Mouse (Mus musculus) liver, postnatal 0 days (tissue): ENCODE measurements at regions not wholly inside any gene's neighbourhood (a gene's known extent, or its start where the extent isn't known, plus 50 kb on each side); places are given as distances from the start of the nearest gene placed in this dataset.

Experiments used
- ATAC-seq: fragments of 200-750 bp; cut with Nextera tagmentation; 2 replicates; pipeline ENCODE4 v1.8.0; 2017; ENCODE audit warnings: mild to moderate bottlenecking, moderate library complexity
- DNase-seq: peaks from one replicate; pipeline ENCODE4 v3.0.0-alpha.2; 2016
- H3K27ac ChIP-seq: fragments of 300-500 bp; sonication (generic); 2 replicates; pipeline ENCODE4 v1.5.1; 2014; ENCODE audit warnings: antibody characterized with exemption, moderate library complexity, mild to moderate bottlenecking, low read depth
- H3K27me3 ChIP-seq: fragments of 300-500 bp; sonication (generic); 2 replicates; pipeline ENCODE4 v1.6.1; 2014; ENCODE audit warnings: low read length, control low read depth, mixed read lengths; ENCODE audit not compliant: insufficient read depth
- H3K36me3 ChIP-seq: fragments of 300-500 bp; sonication (generic); replicated peaks from 2 replicates; pipeline ENCODE4 v1.6.1; 2014; ENCODE audit warnings: mild to moderate bottlenecking, control low read depth, low read length, moderate library complexity, mixed read lengths; ENCODE audit not compliant: insufficient read depth
- H3K4me1 ChIP-seq: fragments of 300-500 bp; sonication (generic); 2 replicates; pipeline ENCODE4 v1.6.1; 2014; ENCODE audit warnings: antibody characterized with exemption, mild to moderate bottlenecking, control low read depth; ENCODE audit not compliant: insufficient read depth
- H3K4me2 ChIP-seq: fragments of 300-500 bp; sonication (generic); 2 replicates; pipeline ENCODE4 v1.6.1; 2014; ENCODE audit warnings: low read depth, mild to moderate bottlenecking, low read length, moderate library complexity, mixed read lengths
- H3K4me3 ChIP-seq: fragments of 300-500 bp; sonication (generic); 2 replicates; pipeline ENCODE4 v1.5.1; 2014; ENCODE audit warnings: low read depth, low read length
- H3K9ac ChIP-seq: fragments of 300-500 bp; sonication (generic); replicated peaks from 2 replicates; pipeline ENCODE4 v1.6.1; 2014; ENCODE audit warnings: mild to moderate bottlenecking, moderate library complexity
- H3K9me3 ChIP-seq: fragments of 300-500 bp; sonication (generic); 2 replicates; pipeline ENCODE4 v1.6.1; 2016; ENCODE audit warnings: mild to moderate bottlenecking, control low read depth, low read length, mixed read lengths
- CTCF ChIP-seq: sonication (generic); IDR thresholded peaks from 2 replicates; pipeline ENCODE4 v1.5.1; 2016; ENCODE audit warnings: antibody characterized with exemption, low read depth
- EP300 ChIP-seq: IDR thresholded peaks from 2 replicates; pipeline ENCODE4 v1.6.1; 2016; ENCODE audit warnings: antibody characterized with exemption, low read depth, mild to moderate bottlenecking
- WGBS: fragments of 180-500 bp; shearing (Covaris S2); extraction: QIAGEN DNeasy Blood & Tissue Kit; methylation state at CpG from one replicate; pipeline ENCODE4 v1.1.7; 2014; ENCODE audit not compliant: insufficient replicate concordance; 5-methylcytosine and 5-hydroxymethylcytosine counted together

GRCm38 (mm10) chr11:64195272-64195671 is 116.0 kb upstream of the Cox10 start:
- Histone ChIP-seq H3K9me3 (no peaks in the 10 kb centered on the region), H3K4me2 (no peak overlapping the region), H3K9ac (no peak overlapping the region), H3K27me3 (no peaks in the 10 kb centered on the region), H3K27ac (no peak overlapping the region), H3K36me3 (no peaks in the 10 kb centered on the region), H3K4me3 (no peak overlapping the region), H3K4me1 (no peaks in the 10 kb centered on the region)
- WGBS: 78% methylated on average over 3 of the region's 3 CpGs
- TF ChIP-seq EP300 (no peak), CTCF (no peak)
- DNase-seq (no peak), ATAC-seq (no peak)

- Histone ChIP-seq H3K4me2 (no peak overlapping the region), H3K27me3 (no peaks in the 10 kb centered on the region), H3K4me1 (peaks cover 8% of the 10 kb centered on the region; the same call in 1 of the 2 replicates), H3K4me3 (no peak overlapping the region), H3K9me3 (no peaks in the 10 kb centered on the region), H3K27ac (0 out of 2 replicates have a peak overlapping the region, but pooled peaks have one; percentile 36), H3K36me3 (no peaks in the 10 kb centered on the region), H3K9ac (no peak overlapping the region)
- DNase-seq (no peak), ATAC-seq (no peak)
- TF ChIP-seq EP300: no peak
- TF ChIP-seq CTCF: no peak
- 47% methylated on average over 2 of the region's 2 CpGs for WGBS
Measured at GRCm38 (mm10) chr11:64188701-64189100, 109.4 kb upstream of the Cox10 start.

GRCm38 (mm10) chr11:64187488-64188444 is 108.5 kb upstream of the Cox10 start:
- Histone ChIP-seq H3K9ac (no peak overlapping the region), H3K9me3 (no peaks in the 10 kb centered on the region), H3K27me3 (no peaks in the 10 kb centered on the region), H3K4me1 (peaks cover 8% of the 10 kb centered on the region; the same call in 1 of the 2 replicates), H3K36me3 (no peaks in the 10 kb centered on the region), H3K27ac (peak overlapping the region; percentile 36), H3K4me2 (no peak overlapping the region), H3K4me3 (no peak overlapping the region)
- 49% methylated on average over 9 of the region's 9 CpGs for WGBS
- DNase-seq: peak; percentile 43
- no peak for TF ChIP-seq EP300
- TF ChIP-seq CTCF: no peak
- peak; percentile 88 for ATAC-seq

- no peak overlapping the region for H3K4me2 ChIP-seq
- WGBS: 36% methylated on average over 3 of the region's 3 CpGs
- no peak overlapping the region for H3K4me3 ChIP-seq
- TF ChIP-seq EP300: no peak
- no peaks in the 10 kb centered on the region for H3K9me3 ChIP-seq
- no peaks in the 10 kb centered on the region for H3K36me3 ChIP-seq
- H3K9ac ChIP-seq: no peak overlapping the region
- no peaks in the 10 kb centered on the region for H3K27me3 ChIP-seq
- ATAC-seq (no peak), DNase-seq (no peak)
- H3K27ac ChIP-seq: no peak overlapping the region
- H3K4me1 ChIP-seq: peaks cover 8% of the 10 kb centered on the region; the same call in 1 of the 2 replicates
Measured at GRCm38 (mm10) chr11:64187007-64187406, 107.7 kb upstream of the Cox10 start.

GRCm38 (mm10) chr11:64186590-64186989 is 107.3 kb upstream of the Cox10 start:
- H3K36me3 ChIP-seq: no peaks in the 10 kb centered on the region
- no peak for TF ChIP-seq EP300
- TF ChIP-seq CTCF: no peak
- no peak overlapping the region for H3K4me2 ChIP-seq
- ATAC-seq: no peak
- no peak for DNase-seq
- H3K4me3 ChIP-seq: no peak overlapping the region
- no peaks in the 10 kb centered on the region for H3K27me3 ChIP-seq
- peaks cover 8% of the 10 kb centered on the region; the same call in 1 of the 2 replicates for H3K4me1 ChIP-seq
- H3K27ac ChIP-seq: no peak overlapping the region
- no peak overlapping the region for H3K9ac ChIP-seq
- 52% methylated on average over 2 of the region's 2 CpGs for WGBS
- no peaks in the 10 kb centered on the region for H3K9me3 ChIP-seq

GRCm38 (mm10) chr11:64180036-64180435 is 100.8 kb upstream of the Cox10 start:
- no peak for TF ChIP-seq CTCF
- no peak for TF ChIP-seq EP300
- 22% methylated on average over 2 of the region's 2 CpGs for WGBS
- Histone ChIP-seq H3K27me3 (no peaks in the 10 kb centered on the region), H3K4me1 (no peaks in the 10 kb centered on the region), H3K9me3 (no peaks in the 10 kb centered on the region), H3K9ac (no peak overlapping the region), H3K4me2 (no peak overlapping the region), H3K4me3 (no peak overlapping the region), H3K36me3 (no peaks in the 10 kb centered on the region), H3K27ac (no peak overlapping the region)
- ATAC-seq (no peak), DNase-seq (no peak)
